Mouse (Mus musculus) heart, embryonic 13.5 days (tissue): Measurements from ENCODE around the gene Frem3. TPM values are rescaled to one million over a fixed set of nuclear protein-coding genes. Genes with fewer than 3 reads are reported as not detected.

Source experiments
- ATAC-seq: fragments of 200-750 bp; cut with Nextera tagmentation; 2 replicates; pipeline ENCODE4 v1.8.0; 2017; ENCODE audit warnings: moderate TSS enrichment; ENCODE audit not compliant: insufficient number of reproducible peaks, low FRiP score, low TSS enrichment; ENCODE audit errors: extremely low read depth
- H3K27ac ChIP-seq: fragments of 300-500 bp; sonication (generic); replicated peaks from 2 replicates; pipeline ENCODE4 v1.5.1; 2015; ENCODE audit warnings: moderate library complexity, mild to moderate bottlenecking, inconsistent platforms
- H3K27me3 ChIP-seq: fragments of 300-500 bp; sonication (generic); replicated peaks from 2 replicates; pipeline ENCODE4 v1.6.1; 2015; ENCODE audit warnings: mild to moderate bottlenecking, inconsistent platforms
- H3K36me3 ChIP-seq: fragments of 300-500 bp; sonication (generic); 2 replicates; pipeline ENCODE4 v1.6.1; 2015; ENCODE audit warnings: mild to moderate bottlenecking, inconsistent platforms
- H3K4me1 ChIP-seq: fragments of 300-500 bp; sonication (generic); 2 replicates; pipeline ENCODE4 v1.6.1; 2015; ENCODE audit warnings: inconsistent platforms
- H3K4me2 ChIP-seq: fragments of 300-500 bp; sonication (generic); 2 replicates; pipeline ENCODE4 v1.6.1; 2015; ENCODE audit warnings: inconsistent platforms, mild to moderate bottlenecking, moderate library complexity
- H3K4me3 ChIP-seq: fragments of 300-500 bp; sonication (generic); 2 replicates; pipeline ENCODE4 v1.5.1; 2015; ENCODE audit warnings: moderate library complexity, mild to moderate bottlenecking, inconsistent platforms
- H3K9ac ChIP-seq: fragments of 300-500 bp; sonication (generic); 2 replicates; pipeline ENCODE4 v1.6.1; 2015; ENCODE audit warnings: inconsistent platforms, mild to moderate bottlenecking, moderate library complexity
- H3K9me3 ChIP-seq: fragments of 300-500 bp; sonication (generic); 2 replicates; pipeline ENCODE4 v1.6.1; 2016; ENCODE audit warnings: inconsistent platforms
- WGBS: fragments of 180-500 bp; shearing (Covaris S2); methylation state at CpG from one replicate; pipeline ENCODE4 v1.1.7; 2015; ENCODE audit warnings: mixed read lengths; 5-methylcytosine and 5-hydroxymethylcytosine counted together
- polyA plus RNA-seq: library from polyadenylated mRNA; unstranded; fragments of >200 nt; fragmentation: Nextera tagmentation; extraction: Ambion mirVana; gene quantifications from 2 replicates; pipeline ENCODE4 v1.2.1, GENCODE M21; 2015

Gene Frem3
- polyA plus RNA-seq, 1 experiment from 2014 or later: 0.67 TPM

DNA sequence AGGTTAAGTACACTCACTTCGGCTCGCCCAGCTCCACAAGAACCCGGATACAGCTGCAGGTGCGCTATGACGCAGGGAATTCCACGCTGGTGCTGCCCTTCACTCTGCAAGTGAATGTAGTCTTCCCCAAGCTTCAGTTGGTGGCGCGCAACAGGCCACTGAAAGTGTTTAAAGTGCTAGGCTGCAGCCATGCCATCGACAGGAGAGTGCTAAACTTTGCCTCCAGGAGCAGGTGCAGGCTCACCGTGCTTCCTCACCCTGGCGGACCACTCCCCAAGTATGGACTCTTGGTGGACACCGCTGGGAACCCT lies 516 bp downstream of the Frem3 start:
- peaks cover 17% of the 10 kb centered on the region for H3K4me1 ChIP-seq
- no peaks in the 10 kb centered on the region for H3K9me3 ChIP-seq
- H3K27ac ChIP-seq: no peak overlapping the region
- peak overlapping the region; percentile 44 for H3K4me3 ChIP-seq
- H3K36me3 ChIP-seq: no peaks in the 10 kb centered on the region
- H3K27me3 ChIP-seq: peaks cover 48% of the 10 kb centered on the region
- H3K4me2 ChIP-seq: peak overlapping the region; percentile 68
- WGBS: 5% methylated on average over 12 of the region's 12 CpGs
- peak overlapping the region; percentile 33 for H3K9ac ChIP-seq
- no peak for ATAC-seq

DNA sequence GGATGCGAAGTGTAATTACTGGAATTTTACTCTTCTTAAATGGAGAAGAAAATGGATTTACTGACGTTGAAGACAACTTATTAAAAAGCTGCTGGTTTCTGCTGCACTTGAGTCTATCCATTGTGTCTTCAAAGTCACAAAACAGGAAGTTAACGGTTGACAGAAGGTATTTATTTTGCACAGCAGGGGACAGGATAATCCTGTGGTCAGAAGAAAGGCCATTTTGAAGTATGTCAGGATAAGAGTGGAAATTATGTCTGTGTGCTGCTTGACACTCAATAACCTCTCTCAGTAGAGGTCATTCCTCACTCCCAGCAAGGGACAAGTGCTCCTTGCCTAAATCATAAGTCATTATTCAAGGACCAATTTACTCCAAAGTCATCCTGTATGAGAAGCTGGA lies 8.9 kb downstream of the Frem3 start:
- H3K27me3 ChIP-seq: no peaks in the 10 kb centered on the region
- H3K4me1 ChIP-seq: no peaks in the 10 kb centered on the region
- ATAC-seq: no peak
- H3K9me3 ChIP-seq: no peaks in the 10 kb centered on the region
- H3K27ac ChIP-seq: no peak overlapping the region
- H3K9ac ChIP-seq: no peak overlapping the region
- H3K4me3 ChIP-seq: no peak overlapping the region
- no peak overlapping the region for H3K4me2 ChIP-seq
- 72% methylated on average over 3 of the region's 3 CpGs for WGBS
- H3K36me3 ChIP-seq: no peaks in the 10 kb centered on the region

DNA sequence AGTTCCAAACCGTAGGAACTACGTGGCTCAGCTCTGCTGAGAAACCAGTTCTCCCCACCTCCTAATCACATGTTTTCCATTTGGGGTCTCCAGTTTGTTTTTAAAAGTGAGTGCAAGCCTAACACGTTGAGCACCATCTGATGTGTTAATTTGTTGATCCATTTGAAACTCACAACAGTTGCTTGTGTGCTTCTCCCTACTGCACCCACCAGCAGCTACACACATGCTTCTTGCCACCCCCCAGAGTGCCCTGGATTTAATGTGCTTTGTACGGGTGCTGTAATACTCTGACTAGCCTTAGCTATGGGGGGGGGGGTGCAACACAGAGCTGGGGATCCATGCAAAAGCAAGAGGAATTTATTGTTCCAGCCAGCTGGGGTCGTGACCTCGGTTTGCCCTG lies 36.5 kb downstream of the Frem3 start:
- Histone ChIP-seq H3K4me2 (no peak overlapping the region), H3K27ac (no peak overlapping the region), H3K27me3 (no peaks in the 10 kb centered on the region), H3K9ac (no peak overlapping the region), H3K36me3 (no peaks in the 10 kb centered on the region), H3K9me3 (no peaks in the 10 kb centered on the region), H3K4me3 (no peak overlapping the region), H3K4me1 (no peaks in the 10 kb centered on the region)
- 61% methylated on average over 6 of the region's 6 CpGs for WGBS
- no peak for ATAC-seq

DNA sequence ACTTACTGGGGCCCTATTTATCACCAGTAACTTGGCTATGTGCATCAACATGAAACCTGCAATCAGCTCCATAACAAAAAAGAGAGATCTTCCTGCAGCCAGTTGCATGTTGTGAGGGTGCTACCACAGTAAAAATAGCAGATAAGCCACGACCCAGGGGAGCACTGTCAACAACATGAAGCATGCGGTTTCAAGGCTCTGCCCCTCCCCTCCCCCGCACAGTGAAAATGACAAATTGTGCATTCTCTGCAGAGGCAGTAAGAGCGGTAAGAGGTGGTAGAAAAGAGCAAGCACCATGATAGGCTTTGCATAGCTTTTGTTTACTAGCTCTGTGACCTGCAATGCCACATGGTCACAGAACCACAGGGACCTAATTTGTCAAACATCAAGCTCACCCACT lies 46.8 kb downstream of the Frem3 start:
- no peak overlapping the region for H3K4me3 ChIP-seq
- WGBS: 33% methylated on average over 4 of the region's 4 CpGs
- H3K9ac ChIP-seq: no peak overlapping the region
- no peak for ATAC-seq
- peaks cover 8% of the 10 kb centered on the region for H3K4me1 ChIP-seq
- no peaks in the 10 kb centered on the region for H3K27me3 ChIP-seq
- H3K27ac ChIP-seq: no peak overlapping the region
- H3K36me3 ChIP-seq: no peaks in the 10 kb centered on the region
- no peak overlapping the region for H3K4me2 ChIP-seq
- H3K9me3 ChIP-seq: no peaks in the 10 kb centered on the region

DNA sequence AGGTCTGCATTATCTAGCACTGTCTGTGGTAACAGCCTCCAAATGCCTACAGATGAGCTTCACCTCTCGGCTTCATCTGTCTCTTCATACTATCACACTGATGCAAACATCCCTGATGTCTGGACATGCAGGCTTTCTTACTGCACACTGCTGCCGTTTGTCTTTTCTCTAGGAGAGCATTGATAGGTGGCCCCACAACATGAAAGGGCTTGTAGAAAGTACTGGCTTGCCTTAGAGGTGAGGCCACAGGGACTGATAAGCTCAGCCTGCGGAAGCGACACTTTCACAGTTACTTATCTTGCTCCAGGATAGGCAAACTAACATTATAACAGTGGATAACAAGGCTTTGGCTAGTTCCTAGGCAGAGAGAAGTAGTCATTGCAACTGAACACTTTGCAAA lies 50.2 kb downstream of the Frem3 start:
- 12% methylated on average over 4 of the region's 4 CpGs for WGBS
- H3K9me3 ChIP-seq: no peaks in the 10 kb centered on the region
- no peaks in the 10 kb centered on the region for H3K36me3 ChIP-seq
- no peak overlapping the region for H3K4me2 ChIP-seq
- no peaks in the 10 kb centered on the region for H3K27me3 ChIP-seq
- no peak overlapping the region for H3K4me3 ChIP-seq
- peaks cover 8% of the 10 kb centered on the region for H3K4me1 ChIP-seq
- no peak overlapping the region for H3K9ac ChIP-seq
- no peak for ATAC-seq
- no peak overlapping the region for H3K27ac ChIP-seq

DNA sequence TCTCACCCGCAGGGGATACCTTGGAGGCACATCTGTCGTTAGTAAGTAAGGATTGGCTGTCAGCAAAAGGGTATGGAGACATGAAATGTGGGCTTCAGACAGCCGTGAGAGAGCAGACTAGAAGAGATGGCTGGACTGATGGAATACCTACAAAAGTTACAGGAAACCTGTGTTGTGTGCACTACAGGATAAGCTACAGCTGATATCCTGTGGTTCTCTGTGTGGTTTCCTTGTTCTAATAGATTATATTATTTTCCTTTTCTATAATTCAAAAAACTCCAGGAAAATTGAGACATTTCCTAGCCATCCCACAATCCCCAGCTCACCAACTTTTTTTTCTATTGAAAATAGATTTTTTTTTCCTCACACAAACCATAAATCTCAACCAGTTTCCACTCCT lies 52.6 kb downstream of the Frem3 start:
- 52% methylated on average over 3 of the region's 3 CpGs for WGBS
- Histone ChIP-seq H3K9ac (no peak overlapping the region), H3K36me3 (no peaks in the 10 kb centered on the region), H3K27ac (no peak overlapping the region), H3K4me1 (peaks cover 8% of the 10 kb centered on the region), H3K4me3 (no peak overlapping the region), H3K27me3 (no peaks in the 10 kb centered on the region), H3K9me3 (no peaks in the 10 kb centered on the region), H3K4me2 (no peak overlapping the region)
- ATAC-seq: no peak

DNA sequence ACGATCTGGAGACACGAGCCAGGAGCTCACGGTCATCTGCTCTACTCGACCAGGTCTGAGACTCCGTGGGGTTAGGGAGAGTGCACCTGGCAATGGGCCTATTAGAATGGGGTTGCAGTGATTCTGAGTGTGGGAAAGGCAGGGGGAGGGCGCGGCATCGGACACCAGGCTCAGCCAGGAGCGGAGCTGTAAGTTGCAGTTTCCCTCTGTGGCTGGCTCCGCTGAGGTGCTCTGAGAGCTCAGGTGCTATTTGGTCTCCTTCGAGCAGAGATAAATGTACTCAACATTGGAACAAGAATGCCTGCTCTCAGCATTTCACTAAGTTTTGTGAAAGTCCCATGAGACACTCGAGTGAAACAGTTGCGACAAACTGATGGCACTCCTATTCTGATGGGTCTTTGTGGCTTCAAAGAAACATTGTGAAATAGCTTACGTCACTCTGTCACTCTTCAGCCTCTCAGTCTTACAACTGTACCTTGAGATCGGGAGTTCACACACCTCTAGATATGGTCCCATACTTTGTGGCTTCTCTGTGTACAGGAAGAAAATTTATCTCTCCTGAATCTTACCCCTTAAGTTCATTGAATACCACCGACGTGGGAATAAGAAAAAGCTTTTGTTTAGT lies 58.5 kb downstream of the Frem3 start:
- H3K4me2 ChIP-seq: no peak overlapping the region
- WGBS: 64% methylated on average over 17 of the region's 17 CpGs
- no peak overlapping the region for H3K27ac ChIP-seq
- ATAC-seq: no peak
- H3K9ac ChIP-seq: no peak overlapping the region
- no peaks in the 10 kb centered on the region for H3K4me1 ChIP-seq
- H3K9me3 ChIP-seq: no peaks in the 10 kb centered on the region
- no peaks in the 10 kb centered on the region for H3K27me3 ChIP-seq
- H3K36me3 ChIP-seq: no peaks in the 10 kb centered on the region
- no peak overlapping the region for H3K4me3 ChIP-seq

DNA sequence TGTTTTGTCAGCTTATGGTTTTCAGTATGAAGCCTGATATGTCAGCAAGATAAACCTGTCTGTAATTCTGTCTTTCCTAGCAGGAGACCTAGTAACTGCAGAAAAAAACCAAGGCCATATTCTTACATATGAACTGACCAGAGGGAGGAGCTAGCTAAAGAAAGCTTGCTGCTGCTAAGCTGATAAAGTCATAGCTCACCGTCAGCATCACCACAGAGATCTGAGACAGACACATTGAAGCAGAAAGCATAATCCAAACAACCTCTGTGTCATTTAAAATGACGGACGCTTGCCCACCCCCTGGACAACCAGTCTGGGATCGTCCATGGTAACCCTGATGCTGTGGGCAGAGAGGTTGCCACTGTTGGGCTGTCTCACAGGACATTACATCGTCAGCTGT lies 71.7 kb downstream of the Frem3 start:
- no peak for ATAC-seq
- H3K27ac ChIP-seq: no peak overlapping the region
- WGBS: 63% methylated on average over 5 of the region's 5 CpGs

DNA sequence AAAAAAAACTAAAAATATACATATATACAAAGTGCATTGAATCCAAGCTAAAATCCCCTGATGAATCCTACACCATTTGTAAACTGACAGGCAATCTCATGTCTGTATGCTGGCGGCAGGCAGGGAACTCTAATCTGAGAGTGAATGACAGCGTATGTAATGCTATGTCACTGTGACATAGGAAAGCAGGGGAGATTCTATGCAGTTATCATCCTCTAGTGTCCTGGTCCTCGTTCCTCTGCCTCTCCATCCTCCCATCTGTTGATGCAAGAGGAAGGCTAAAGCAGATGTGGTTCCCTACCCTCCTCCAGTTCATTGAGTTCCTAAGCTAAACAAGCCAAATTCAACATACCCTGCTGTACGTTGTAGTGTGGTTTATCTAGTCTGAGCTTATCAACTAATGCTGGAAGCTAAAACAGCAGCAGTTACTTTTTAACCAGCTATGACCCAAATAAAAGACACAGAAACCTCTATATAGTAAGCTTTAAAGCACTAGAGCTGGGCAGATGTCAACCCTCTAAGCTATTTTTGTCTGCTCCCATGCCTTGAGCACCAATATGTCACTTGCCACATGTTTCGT lies 73.0 kb downstream of the Frem3 start:
- Histone ChIP-seq H3K36me3 (no peaks in the 10 kb centered on the region), H3K4me2 (no peak overlapping the region), H3K27me3 (0 out of 2 replicates have a peak, but pooled peaks cover 3% of the 10 kb centered on the region), H3K27ac (no peak overlapping the region), H3K9me3 (no peaks in the 10 kb centered on the region), H3K4me3 (no peak overlapping the region), H3K4me1 (peaks cover 6% of the 10 kb centered on the region), H3K9ac (no peak overlapping the region)
- 36% methylated on average over 5 of the region's 5 CpGs for WGBS
- ATAC-seq: no peak

More for the DNA sequence above, 71.7 kb downstream of the Frem3 start:
- Histone ChIP-seq H3K4me2 (no peak overlapping the region), H3K27me3 (0 out of 2 replicates have a peak, but pooled peaks cover 3% of the 10 kb centered on the region), H3K4me1 (peaks cover 6% of the 10 kb centered on the region), H3K36me3 (no peaks in the 10 kb centered on the region), H3K9me3 (0 out of 2 replicates have a peak, but pooled peaks cover 3% of the 10 kb centered on the region), H3K9ac (no peak overlapping the region), H3K4me3 (no peak overlapping the region)

DNA sequence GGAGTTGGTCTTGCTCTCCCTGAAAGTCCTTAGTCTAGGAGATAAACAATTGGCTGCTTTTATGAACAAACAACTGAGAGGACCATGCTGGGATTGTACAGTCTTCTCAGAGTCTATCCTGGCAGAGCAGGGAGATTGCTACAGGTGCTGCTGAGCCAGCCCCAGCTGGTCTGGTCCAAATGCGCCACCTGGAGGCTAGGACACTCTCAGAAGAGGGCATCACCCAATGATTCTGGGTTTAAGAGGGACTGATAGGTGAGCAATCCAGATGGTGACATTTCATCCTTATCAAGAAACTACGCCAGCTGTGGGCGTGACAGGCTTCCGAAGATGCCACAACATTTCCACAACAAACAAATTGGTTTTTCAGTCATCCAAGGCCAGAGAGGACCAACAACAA lies 77.3 kb downstream of the Frem3 start:
- 28% methylated on average over 4 of the region's 4 CpGs for WGBS
- no peak for ATAC-seq
- no peaks in the 10 kb centered on the region for H3K36me3 ChIP-seq

DNA sequence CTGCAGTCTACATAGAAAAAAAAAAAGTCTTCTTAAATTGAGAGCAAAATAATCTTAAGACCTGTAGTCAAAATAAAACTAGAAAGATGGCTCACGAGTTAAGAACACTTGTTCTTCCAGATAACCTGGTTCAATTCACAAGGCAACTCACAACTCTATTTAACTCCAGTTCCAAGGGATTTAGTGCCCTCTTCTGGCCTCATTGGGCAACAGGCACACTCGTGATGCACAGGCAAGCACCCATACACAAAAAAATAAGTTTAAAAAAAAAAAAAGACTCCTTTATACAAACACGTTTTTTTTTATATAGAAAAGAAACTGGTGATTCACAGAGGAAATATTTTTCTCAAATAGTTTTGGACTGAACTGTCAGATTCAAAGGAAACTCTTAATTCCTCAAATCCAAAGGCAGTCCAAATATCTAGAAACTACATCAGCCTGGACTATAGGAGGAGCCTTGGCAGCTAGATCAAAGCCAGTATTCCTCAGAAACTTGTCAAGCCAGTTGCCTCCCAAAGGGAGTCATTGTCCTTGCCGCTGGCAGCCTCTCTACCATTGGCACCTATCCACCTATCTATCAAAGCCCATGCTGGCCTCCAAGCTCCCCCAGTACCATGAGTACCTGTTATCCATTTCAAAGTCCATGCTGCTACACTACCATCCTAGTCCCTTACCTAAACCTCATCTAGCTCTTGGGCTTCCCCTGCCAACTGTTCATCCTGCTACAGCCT lies 100.0 kb downstream of the Frem3 start:
- no peak overlapping the region for H3K27ac ChIP-seq
- no peak overlapping the region for H3K4me2 ChIP-seq
- H3K4me1 ChIP-seq: no peaks in the 10 kb centered on the region
- ATAC-seq: no peak
- H3K9me3 ChIP-seq: no peaks in the 10 kb centered on the region
- no peaks in the 10 kb centered on the region for H3K27me3 ChIP-seq
- no peak overlapping the region for H3K9ac ChIP-seq
- H3K4me3 ChIP-seq: no peak overlapping the region
- peaks cover 83% of the 10 kb centered on the region for H3K36me3 ChIP-seq
- WGBS: 81% methylated on average over 4 of the region's 4 CpGs

More for the DNA sequence above, 77.3 kb downstream of the Frem3 start:
- no peaks in the 10 kb centered on the region for H3K9me3 ChIP-seq
- H3K4me2 ChIP-seq: no peak overlapping the region
- peaks cover 6% of the 10 kb centered on the region for H3K4me1 ChIP-seq
- H3K4me3 ChIP-seq: no peak overlapping the region
- no peak overlapping the region for H3K9ac ChIP-seq
- no peak overlapping the region for H3K27ac ChIP-seq
- H3K27me3 ChIP-seq: 0 out of 2 replicates have a peak, but pooled peaks cover 3% of the 10 kb centered on the region

DNA sequence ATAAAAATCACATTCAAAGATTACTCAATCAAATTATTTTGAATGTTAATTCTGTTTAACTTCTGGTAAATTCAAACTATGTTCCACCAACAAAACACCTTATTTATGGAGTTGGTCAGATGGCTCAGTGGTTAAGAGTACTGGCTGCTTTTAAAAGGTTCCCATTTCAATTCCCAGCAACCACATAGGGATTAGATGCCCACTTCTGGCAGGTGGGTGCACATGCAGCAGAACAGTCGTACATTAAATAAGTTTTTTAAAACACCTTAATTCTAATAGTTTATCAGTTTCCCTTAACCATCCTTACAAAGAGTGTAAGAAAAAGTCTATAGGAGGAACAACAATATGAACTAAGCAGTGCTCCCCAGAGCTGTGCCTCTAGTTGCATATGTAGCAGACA lies 103.6 kb downstream of the Frem3 start:
- Histone ChIP-seq H3K4me1 (no peaks in the 10 kb centered on the region), H3K9ac (no peak overlapping the region), H3K36me3 (peaks cover 81% of the 10 kb centered on the region), H3K27me3 (no peaks in the 10 kb centered on the region), H3K9me3 (no peaks in the 10 kb centered on the region), H3K4me2 (no peak overlapping the region), H3K27ac (no peak overlapping the region), H3K4me3 (no peak overlapping the region)
- WGBS: 90% methylated on average over 1 of the region's 1 CpGs
- no peak for ATAC-seq
